Mouse (Mus musculus): Measurements from ENCODE around the gene Agap3. TPM values are rescaled to one million over a fixed set of nuclear protein-coding genes. Genes with fewer than 3 reads are reported as not detected.

Gene Agap3
- polyA plus RNA-seq, 1 experiment from 2014 or later, result 33.9 TPM

DNA sequence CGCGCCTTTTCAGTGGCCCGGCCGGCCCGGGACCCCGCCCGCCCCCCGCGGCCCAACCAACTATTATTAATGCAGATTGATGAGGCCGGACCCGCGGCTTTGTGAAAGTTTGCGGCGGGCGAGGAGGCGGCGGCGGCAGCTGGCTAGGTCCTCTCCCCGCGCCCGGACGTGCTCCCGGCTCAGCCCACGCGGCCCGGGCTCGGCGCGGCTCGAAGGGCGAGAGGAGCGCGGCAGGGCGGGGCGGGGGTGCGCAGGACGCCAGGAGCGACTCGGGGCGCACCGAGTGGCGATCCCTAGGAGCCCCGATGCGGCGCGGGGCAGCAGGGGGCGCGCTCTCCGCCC is 74.9 kb downstream of the Agap3 start, which contains the start of gene Gbx1:
Gene Gbx1, minus strand, starts transcription at position 314 of the 342 bp plus-strand sequence.
- H3K36me3 ChIP-seq (ENCODE audit: control insufficient read depth, insufficient read depth, low read length), result no peaks in the 10 kb centered on the region
- peak within 1 kb of the TSS; percentile 79 for H3K4me2 ChIP-seq (ENCODE audit: low read depth, low read length)
- peak within 1 kb of the TSS; percentile 42 for H3K4me3 ChIP-seq (ENCODE audit: low read depth, low read length)
- no peaks in the 10 kb centered on the region for H3K9me3 ChIP-seq (ENCODE audit: control insufficient read depth, low read length)
- no CpG with 5 or more reads among the region's 49 CpGs for WGBS
- peaks cover 12% of the 10 kb centered on the region for H3K4me1 ChIP-seq (ENCODE audit: control insufficient read depth, insufficient read depth, low read length)
- ATAC-seq (ENCODE audit: low read depth) (peak; percentile 53; the same call in 1 of the 2 replicates), DNase-seq (ENCODE audit: low spot score) (no peak)
- H3K27ac ChIP-seq (replicated peaks; ENCODE audit: low read depth, low read length), result no peak within 1 kb of the TSS
- peak within 1 kb of the TSS; percentile 39 for H3K9ac ChIP-seq (ENCODE audit: low read depth, low read length)
- H3K27me3 ChIP-seq (replicated peaks; ENCODE audit: control insufficient read depth, insufficient read depth, low read length), result peaks cover 79% of the 10 kb centered on the region

DNA sequence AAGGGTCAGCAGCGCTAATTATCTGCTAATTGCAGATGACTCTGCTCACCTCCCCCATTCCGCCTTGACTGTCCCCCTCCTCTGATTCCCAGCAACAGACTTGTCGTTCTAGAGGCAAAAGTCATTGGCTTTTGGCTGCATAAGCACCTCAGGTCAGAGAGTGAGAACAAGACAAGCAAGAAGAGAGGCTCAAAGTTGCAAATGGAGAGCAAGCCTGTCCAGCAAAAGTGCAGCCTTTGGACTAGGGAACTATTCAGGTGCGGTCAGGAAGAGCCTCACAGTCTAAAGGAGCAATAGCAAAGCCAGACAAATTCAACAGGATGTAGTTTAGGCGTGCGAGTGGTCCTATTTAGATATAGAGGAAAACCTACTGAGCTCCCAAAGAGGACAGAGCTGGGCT is 75.8 kb downstream of the Agap3 start:
- ATAC-seq (ENCODE audit: low read depth), result no peak
- no peak overlapping the region for H3K27ac ChIP-seq (replicated peaks; ENCODE audit: low read depth, low read length)
- no peak for DNase-seq (ENCODE audit: low spot score)
- 9% methylated on average over 6 of the region's 6 CpGs for WGBS
- H3K4me3 ChIP-seq (ENCODE audit: low read depth, low read length), result no peak overlapping the region
- peaks cover 12% of the 10 kb centered on the region for H3K4me1 ChIP-seq (ENCODE audit: control insufficient read depth, insufficient read depth, low read length)
- no peaks in the 10 kb centered on the region for H3K36me3 ChIP-seq (ENCODE audit: control insufficient read depth, insufficient read depth, low read length)
- peaks cover 73% of the 10 kb centered on the region for H3K27me3 ChIP-seq (replicated peaks; ENCODE audit: control insufficient read depth, insufficient read depth, low read length)
- H3K9me3 ChIP-seq (ENCODE audit: control insufficient read depth, low read length), result no peaks in the 10 kb centered on the region
- no peak overlapping the region for H3K9ac ChIP-seq (ENCODE audit: low read depth, low read length)
- no peak overlapping the region for H3K4me2 ChIP-seq (ENCODE audit: low read depth, low read length)

DNA sequence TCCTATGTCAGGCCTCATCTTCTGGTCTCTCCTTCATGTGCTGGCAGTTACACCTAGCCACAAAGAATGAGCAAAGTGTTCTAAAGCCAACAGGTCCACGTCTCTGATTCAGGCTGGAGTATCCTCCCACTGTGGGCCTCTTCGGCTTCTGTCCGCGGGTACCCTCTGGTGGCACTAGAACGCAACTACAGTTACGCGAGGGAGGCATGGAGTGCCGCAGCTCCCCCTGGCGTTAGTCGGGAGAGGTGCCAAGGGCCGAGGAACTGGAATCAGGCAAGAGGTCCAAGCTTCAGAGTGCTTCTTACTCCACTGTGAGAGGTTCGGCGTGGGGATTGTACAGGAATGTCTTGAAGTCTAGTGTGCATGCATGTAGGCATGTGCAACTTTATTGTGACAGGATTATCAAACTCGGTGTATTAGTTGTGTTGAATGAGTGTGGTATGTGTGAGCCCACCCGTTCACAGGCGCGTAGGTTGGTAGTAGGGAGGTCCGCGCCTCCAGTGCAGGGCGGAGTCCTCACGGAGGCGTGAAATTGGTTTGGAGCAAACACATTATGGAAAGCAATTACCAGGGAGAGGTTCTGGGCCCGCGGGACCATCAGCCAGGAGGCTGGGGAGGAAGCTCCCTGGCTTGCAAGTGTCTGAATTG is 78.2 kb downstream of the Agap3 start:
- H3K36me3 ChIP-seq (ENCODE audit: control insufficient read depth, insufficient read depth, low read length), result no peaks in the 10 kb centered on the region
- peaks cover 50% of the 10 kb centered on the region for H3K27me3 ChIP-seq (replicated peaks; ENCODE audit: control insufficient read depth, insufficient read depth, low read length)
- H3K27ac ChIP-seq (replicated peaks; ENCODE audit: low read depth, low read length), result no peak overlapping the region
- ATAC-seq (ENCODE audit: low read depth) (peak; percentile 54), DNase-seq (ENCODE audit: low spot score) (peak; percentile 89)
- no peak overlapping the region for H3K9ac ChIP-seq (ENCODE audit: low read depth, low read length)
- no peaks in the 10 kb centered on the region for H3K9me3 ChIP-seq (ENCODE audit: control insufficient read depth, low read length)
- no peak overlapping the region for H3K4me2 ChIP-seq (ENCODE audit: low read depth, low read length)
- 20% methylated on average over 24 of the region's 24 CpGs for whole genome bisulfite sequencing
- H3K4me3 ChIP-seq (ENCODE audit: low read depth, low read length), result no peak overlapping the region
- H3K4me1 ChIP-seq (ENCODE audit: control insufficient read depth, insufficient read depth, low read length), result peaks cover 12% of the 10 kb centered on the region

DNA sequence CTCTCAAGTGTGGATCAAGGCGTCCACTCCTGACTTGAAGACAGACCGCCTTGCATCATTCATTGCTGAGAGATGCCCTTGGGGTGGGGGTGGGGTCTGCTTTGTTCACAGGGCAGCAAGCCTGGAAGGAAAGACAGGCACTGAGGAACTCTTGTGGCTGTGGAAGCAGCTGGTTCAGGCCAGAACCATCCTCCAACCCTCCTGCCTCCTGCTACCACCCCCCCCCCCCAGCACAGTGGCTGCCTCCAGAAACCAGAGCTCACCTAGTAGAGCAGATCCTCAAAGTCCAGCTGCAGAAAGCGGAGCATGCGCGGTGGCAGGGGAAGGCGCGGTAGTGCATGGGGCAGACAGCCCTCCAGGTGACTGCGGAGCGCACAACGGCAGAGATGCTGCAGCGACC is 81.4 kb downstream of the Agap3 start:
- no peaks in the 10 kb centered on the region for H3K9me3 ChIP-seq (ENCODE audit: control insufficient read depth, low read length)
- no peaks in the 10 kb centered on the region for H3K36me3 ChIP-seq (ENCODE audit: control insufficient read depth, insufficient read depth, low read length)
- no peak overlapping the region for H3K27ac ChIP-seq (replicated peaks; ENCODE audit: low read depth, low read length)
- ATAC-seq (ENCODE audit: low read depth) (no peak), DNase-seq (ENCODE audit: low spot score) (no peak)
- no peak overlapping the region for H3K4me2 ChIP-seq (ENCODE audit: low read depth, low read length)
- WGBS, result 57% methylated on average over 11 of the region's 11 CpGs
- no peak overlapping the region for H3K4me3 ChIP-seq (ENCODE audit: low read depth, low read length)
- H3K27me3 ChIP-seq (replicated peaks; ENCODE audit: control insufficient read depth, insufficient read depth, low read length), result peaks cover 19% of the 10 kb centered on the region
- H3K9ac ChIP-seq (ENCODE audit: low read depth, low read length), result no peak overlapping the region
- no peaks in the 10 kb centered on the region for H3K4me1 ChIP-seq (ENCODE audit: control insufficient read depth, insufficient read depth, low read length)

DNA sequence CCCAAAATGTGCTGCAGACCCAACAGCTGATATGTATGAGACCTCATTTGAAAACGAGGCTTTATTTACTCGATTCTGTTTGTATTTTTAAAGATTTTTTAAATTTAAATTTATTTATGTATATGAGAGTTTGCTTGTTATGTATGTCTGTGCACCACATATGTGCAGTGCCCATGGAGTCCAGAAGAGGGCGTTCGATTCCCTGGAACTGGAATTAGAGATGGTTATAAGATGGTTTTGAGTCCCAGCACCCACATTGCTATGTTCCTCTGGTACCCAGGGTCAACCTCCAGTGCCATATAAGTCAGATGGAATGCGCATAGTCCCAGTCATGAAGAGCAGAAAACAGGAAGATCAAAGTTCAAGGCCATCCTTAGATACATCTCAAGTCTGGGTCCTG is 82.3 kb downstream of the Agap3 start:
- Histone ChIP-seq H3K9ac (ENCODE audit: low read depth, low read length) (no peak overlapping the region), H3K4me3 (ENCODE audit: low read depth, low read length) (no peak overlapping the region), H3K9me3 (ENCODE audit: control insufficient read depth, low read length) (no peaks in the 10 kb centered on the region), H3K27ac (replicated peaks; ENCODE audit: low read depth, low read length) (no peak overlapping the region), H3K4me1 (ENCODE audit: control insufficient read depth, insufficient read depth, low read length) (no peaks in the 10 kb centered on the region), H3K36me3 (ENCODE audit: control insufficient read depth, insufficient read depth, low read length) (no peaks in the 10 kb centered on the region), H3K4me2 (ENCODE audit: low read depth, low read length) (no peak overlapping the region), H3K27me3 (replicated peaks; ENCODE audit: control insufficient read depth, insufficient read depth, low read length) (peaks cover 10% of the 10 kb centered on the region)
- DNase-seq (ENCODE audit: low spot score) (no peak), ATAC-seq (ENCODE audit: low read depth) (no peak)
- WGBS, result 53% methylated on average over 5 of the region's 5 CpGs

DNA sequence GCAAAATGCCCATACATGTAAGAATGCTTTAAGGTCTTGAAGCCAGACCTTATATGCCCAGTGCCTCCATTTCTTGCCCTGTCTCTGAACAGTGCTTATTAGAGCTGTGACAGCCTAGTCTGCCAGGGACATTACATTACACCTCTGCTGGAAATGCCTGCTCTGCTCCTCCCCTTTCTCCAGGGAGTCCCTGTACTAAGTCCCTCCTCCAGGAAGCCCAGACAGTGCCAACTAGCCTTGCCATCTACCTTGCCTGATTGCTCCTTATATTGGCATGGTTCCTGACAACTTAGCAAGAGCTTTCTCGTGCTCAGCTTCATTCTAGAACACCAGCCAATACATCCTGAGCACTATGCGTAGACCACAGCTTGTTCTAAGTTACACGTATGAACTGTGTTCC is 83.8 kb downstream of the Agap3 start:
- Histone ChIP-seq H3K4me2 (ENCODE audit: low read depth, low read length) (no peak overlapping the region), H3K27me3 (replicated peaks; ENCODE audit: control insufficient read depth, insufficient read depth, low read length) (0 out of 2 replicates have a peak, but pooled peaks cover 3% of the 10 kb centered on the region), H3K9ac (ENCODE audit: low read depth, low read length) (no peak overlapping the region), H3K4me1 (ENCODE audit: control insufficient read depth, insufficient read depth, low read length) (peaks cover 6% of the 10 kb centered on the region), H3K36me3 (ENCODE audit: control insufficient read depth, insufficient read depth, low read length) (no peaks in the 10 kb centered on the region), H3K4me3 (ENCODE audit: low read depth, low read length) (no peak overlapping the region), H3K27ac (replicated peaks; ENCODE audit: low read depth, low read length) (no peak overlapping the region), H3K9me3 (ENCODE audit: control insufficient read depth, low read length) (no peaks in the 10 kb centered on the region)
- ATAC-seq (ENCODE audit: low read depth) (no peak), DNase-seq (ENCODE audit: low spot score) (no peak)
- WGBS, result 84% methylated on average over 3 of the region's 3 CpGs

DNA sequence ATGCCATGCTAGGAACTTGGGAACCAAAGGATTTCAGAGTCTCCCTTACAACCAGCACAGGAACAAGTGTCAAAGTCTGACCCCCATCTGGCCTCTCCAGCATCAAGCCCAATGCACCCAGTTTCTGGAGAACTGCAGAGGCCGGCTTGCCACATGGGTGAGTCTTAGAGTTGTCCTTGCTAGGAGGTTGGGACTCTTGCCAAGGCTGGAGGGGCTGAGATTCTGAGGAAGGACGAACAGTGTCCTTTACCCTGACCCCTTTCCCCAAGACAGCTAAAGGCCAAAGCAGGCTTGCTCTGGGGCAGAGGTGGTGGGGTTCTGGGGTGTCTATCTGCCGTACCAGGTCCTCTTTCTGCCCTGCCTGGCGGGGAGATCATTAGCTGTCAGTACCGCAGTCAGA is 84.5 kb downstream of the Agap3 start:
- H3K4me1 ChIP-seq (ENCODE audit: control insufficient read depth, insufficient read depth, low read length), result peaks cover 14% of the 10 kb centered on the region
- no peaks in the 10 kb centered on the region for H3K9me3 ChIP-seq (ENCODE audit: control insufficient read depth, low read length)
- DNase-seq (ENCODE audit: low spot score) (no peak), ATAC-seq (ENCODE audit: low read depth) (no peak)
- no peaks in the 10 kb centered on the region for H3K36me3 ChIP-seq (ENCODE audit: control insufficient read depth, insufficient read depth, low read length)
- WGBS, result 65% methylated on average over 5 of the region's 5 CpGs
- no peak overlapping the region for H3K4me3 ChIP-seq (ENCODE audit: low read depth, low read length)
- H3K27ac ChIP-seq (replicated peaks; ENCODE audit: low read depth, low read length), result no peak overlapping the region
- H3K27me3 ChIP-seq (replicated peaks; ENCODE audit: control insufficient read depth, insufficient read depth, low read length), result 0 out of 2 replicates have a peak, but pooled peaks cover 3% of the 10 kb centered on the region
- H3K4me2 ChIP-seq (ENCODE audit: low read depth, low read length), result no peak overlapping the region
- H3K9ac ChIP-seq (ENCODE audit: low read depth, low read length), result no peak overlapping the region

DNA sequence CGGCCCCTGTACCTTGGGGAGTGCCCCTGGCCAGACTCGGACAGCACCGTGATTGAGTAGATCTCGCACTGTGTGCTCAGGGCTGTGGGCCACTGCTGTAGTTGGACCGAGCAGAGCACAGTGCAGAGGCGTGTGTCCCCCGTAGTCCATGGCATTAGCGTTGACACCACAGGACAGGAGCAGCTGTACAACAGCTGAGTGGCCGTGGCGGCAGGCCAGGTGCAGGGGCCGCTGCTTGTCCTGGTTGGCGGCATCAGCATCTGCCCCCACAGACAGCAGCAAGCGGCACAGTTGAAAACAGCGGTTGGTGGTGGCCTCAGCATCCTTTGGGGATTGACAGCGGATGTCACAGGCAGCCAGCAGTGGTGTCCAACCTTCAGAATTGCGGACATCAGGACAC is 85.6 kb downstream of the Agap3 start:
- Histone ChIP-seq H3K4me2 (ENCODE audit: low read depth, low read length) (no peak overlapping the region), H3K27ac (replicated peaks; ENCODE audit: low read depth, low read length) (no peak overlapping the region), H3K4me3 (ENCODE audit: low read depth, low read length) (no peak overlapping the region), H3K9me3 (ENCODE audit: control insufficient read depth, low read length) (no peaks in the 10 kb centered on the region), H3K27me3 (replicated peaks; ENCODE audit: control insufficient read depth, insufficient read depth, low read length) (no peaks in the 10 kb centered on the region), H3K4me1 (ENCODE audit: control insufficient read depth, insufficient read depth, low read length) (peaks cover 14% of the 10 kb centered on the region), H3K36me3 (ENCODE audit: control insufficient read depth, insufficient read depth, low read length) (no peaks in the 10 kb centered on the region), H3K9ac (ENCODE audit: low read depth, low read length) (no peak overlapping the region)
- DNase-seq (ENCODE audit: low spot score), result peak; percentile 43
- 65% methylated on average over 15 of the region's 16 CpGs for WGBS
- ATAC-seq (ENCODE audit: low read depth), result peak; percentile 32; the same call in 1 of the 2 replicates

DNA sequence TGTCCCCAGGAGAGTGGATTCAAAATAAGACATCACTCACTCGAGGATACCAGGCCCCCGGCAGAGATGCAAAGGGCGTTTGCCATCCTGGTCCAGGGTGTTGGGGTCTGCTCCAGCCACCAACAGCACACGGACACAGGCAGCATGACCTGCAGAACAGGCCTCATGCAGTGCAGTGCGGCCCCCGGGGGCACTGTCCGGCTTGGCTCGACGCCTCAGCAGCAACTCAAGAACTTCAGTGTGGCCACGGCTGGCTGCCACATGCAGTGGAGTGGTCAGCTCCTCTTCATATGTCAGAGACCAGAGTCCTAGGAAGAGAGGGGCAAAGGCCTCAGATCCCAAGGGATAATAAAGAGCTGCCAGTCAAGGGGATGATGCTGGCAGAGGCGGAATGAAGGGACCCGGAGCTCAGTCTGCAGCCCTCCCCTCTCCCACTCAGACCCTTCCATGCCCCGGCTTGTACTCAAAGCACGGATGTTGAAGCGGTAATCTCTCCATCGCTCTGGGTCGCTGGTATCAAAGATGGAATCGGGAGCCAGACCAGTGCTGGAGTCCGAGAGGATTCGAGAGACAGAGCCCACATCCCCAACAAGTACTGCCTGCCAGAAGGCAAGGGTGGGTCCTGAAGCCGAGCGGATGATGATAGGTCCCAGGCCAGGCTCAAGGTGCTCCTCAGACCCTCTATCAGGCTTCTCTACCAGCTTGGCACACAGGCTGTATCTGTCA is 87.8 kb downstream of the Agap3 start:
- Histone ChIP-seq H3K36me3 (ENCODE audit: control insufficient read depth, insufficient read depth, low read length) (no peaks in the 10 kb centered on the region), H3K9ac (ENCODE audit: low read depth, low read length) (no peak overlapping the region), H3K4me2 (ENCODE audit: low read depth, low read length) (no peak overlapping the region), H3K4me3 (ENCODE audit: low read depth, low read length) (no peak overlapping the region), H3K27me3 (replicated peaks; ENCODE audit: control insufficient read depth, insufficient read depth, low read length) (no peaks in the 10 kb centered on the region), H3K4me1 (ENCODE audit: control insufficient read depth, insufficient read depth, low read length) (peaks cover 14% of the 10 kb centered on the region), H3K27ac (replicated peaks; ENCODE audit: low read depth, low read length) (no peak overlapping the region), H3K9me3 (ENCODE audit: control insufficient read depth, low read length) (no peaks in the 10 kb centered on the region)
- ATAC-seq (ENCODE audit: low read depth), result no peak
- DNase-seq (ENCODE audit: low spot score), result no peak
- WGBS, result 78% methylated on average over 22 of the region's 22 CpGs
